Mouse (Mus musculus) intestine, embryonic 15.5 days (tissue): Measurements from ENCODE around the gene Tm4sf5. TPM values are rescaled to one million over a fixed set of nuclear protein-coding genes. Genes with fewer than 3 reads are reported as not detected.
A peak's percentile ranks its signal among the peaks of the same experiment; 100 is the strongest.
"Not testable (repeated sequence)": the region's sequence is repeated elsewhere in the genome, so short reads cannot be mapped to it uniquely, and the experiment has no call there.

Experiments
- ATAC-seq: fragments of 200-750 bp; cut with Nextera tagmentation; 2 replicates; pipeline ENCODE4 v1.8.0; 2017; ENCODE audit warnings: moderate TSS enrichment, moderate library complexity
- H3K27ac ChIP-seq: fragments of 300-500 bp; sonication (generic); 2 replicates; pipeline ENCODE4 v1.5.1; 2015; ENCODE audit warnings: mild to moderate bottlenecking, inconsistent platforms
- H3K27me3 ChIP-seq: fragments of 300-500 bp; sonication (generic); replicated peaks from 2 replicates; pipeline ENCODE4 v1.6.1; 2015; ENCODE audit warnings: inconsistent platforms
- H3K36me3 ChIP-seq: fragments of 300-500 bp; sonication (generic); 2 replicates; pipeline ENCODE4 v1.6.1; 2015; ENCODE audit warnings: inconsistent platforms
- H3K4me1 ChIP-seq: fragments of 300-500 bp; sonication (generic); replicated peaks from 2 replicates; pipeline ENCODE4 v1.6.1; 2015; ENCODE audit warnings: inconsistent platforms
- H3K4me2 ChIP-seq: fragments of 300-500 bp; sonication (generic); replicated peaks from 2 replicates; pipeline ENCODE4 v1.6.1; 2015; ENCODE audit warnings: mild to moderate bottlenecking, inconsistent platforms
- H3K4me3 ChIP-seq: fragments of 300-500 bp; sonication (generic); replicated peaks from 2 replicates; pipeline ENCODE4 v1.5.1; 2015; ENCODE audit warnings: inconsistent platforms
- H3K9ac ChIP-seq: fragments of 300-500 bp; sonication (generic); 2 replicates; pipeline ENCODE4 v1.6.1; 2015; ENCODE audit warnings: inconsistent platforms
- H3K9me3 ChIP-seq: fragments of 300-500 bp; sonication (generic); 2 replicates; pipeline ENCODE4 v1.6.1; 2016; ENCODE audit warnings: inconsistent platforms
- WGBS: fragments of 180-500 bp; shearing (Covaris S2); methylation state at CpG from one replicate; pipeline ENCODE4 v1.1.7; 2015; 5-methylcytosine and 5-hydroxymethylcytosine counted together
- polyA plus RNA-seq: library from polyadenylated mRNA; unstranded; fragments of >200 nt; fragmentation: Nextera tagmentation; extraction: Ambion mirVana; gene quantifications from 2 replicates; pipeline ENCODE4 v1.2.1, GENCODE M21; 2015

Tm4sf5 gene
- polyA plus RNA-seq, 1 experiment from 2014 or later: 179 TPM

DNA sequence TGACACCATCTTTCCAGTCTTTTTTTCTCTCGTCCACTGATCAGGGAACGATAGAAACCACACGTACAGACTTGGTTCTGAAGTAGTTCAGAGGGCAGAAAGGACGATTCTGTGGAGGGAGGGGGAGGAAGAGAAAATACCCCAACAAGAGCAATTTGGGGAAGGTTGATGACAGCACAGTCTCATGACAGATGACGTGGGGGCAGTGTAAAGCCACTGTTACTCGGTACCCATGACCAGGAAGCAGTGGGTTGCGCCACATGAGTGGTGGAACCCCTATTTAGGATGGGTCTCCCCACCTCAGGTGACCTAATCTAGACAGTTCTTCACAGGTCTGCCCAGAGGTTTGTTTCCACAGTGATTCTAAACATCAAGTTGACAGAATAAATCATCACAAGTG, 23.6 kb downstream of the Tm4sf5 start:
- H3K9ac ChIP-seq: no peak overlapping the region
- H3K27me3 ChIP-seq: no peaks in the 10 kb centered on the region
- peaks cover 10% of the 10 kb centered on the region for H3K4me1 ChIP-seq
- no peak overlapping the region for H3K4me3 ChIP-seq
- no peaks in the 10 kb centered on the region for H3K9me3 ChIP-seq
- peaks cover 15% of the 10 kb centered on the region for H3K36me3 ChIP-seq
- 83% methylated on average over 7 of the region's 7 CpGs for WGBS
- no peak for ATAC-seq
- H3K4me2 ChIP-seq: no peak overlapping the region
- H3K27ac ChIP-seq: no peak overlapping the region

DNA sequence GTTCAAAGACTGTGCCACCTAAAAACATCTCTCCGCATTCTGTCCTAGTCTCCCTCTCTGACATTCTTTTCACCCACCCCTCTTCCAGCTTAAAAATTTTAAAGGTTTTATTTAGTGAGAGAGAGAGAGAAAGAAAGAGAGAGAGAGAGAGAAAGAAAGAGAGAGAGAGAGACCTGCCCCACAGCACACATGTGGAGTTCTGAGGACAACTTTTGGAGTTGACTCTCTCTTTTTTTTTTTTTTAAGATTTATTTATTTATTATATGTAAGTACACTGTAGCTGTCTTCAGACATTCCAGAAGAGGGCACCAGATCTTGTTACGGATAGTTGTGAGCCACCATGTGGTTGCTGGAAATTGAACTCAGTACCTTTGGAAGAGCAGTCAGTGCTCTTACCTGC, 26.0 kb downstream of the Tm4sf5 start:
- H3K4me2 ChIP-seq, ATAC-seq, H3K27me3 ChIP-seq, H3K27ac ChIP-seq, H3K9me3 ChIP-seq, H3K4me3 ChIP-seq, H3K4me1 ChIP-seq, H3K9ac ChIP-seq: not testable (repeated sequence)
- H3K36me3 ChIP-seq: peaks cover 15% of the 10 kb centered on the region
- WGBS: 88% methylated on average over 2 of the region's 2 CpGs

DNA sequence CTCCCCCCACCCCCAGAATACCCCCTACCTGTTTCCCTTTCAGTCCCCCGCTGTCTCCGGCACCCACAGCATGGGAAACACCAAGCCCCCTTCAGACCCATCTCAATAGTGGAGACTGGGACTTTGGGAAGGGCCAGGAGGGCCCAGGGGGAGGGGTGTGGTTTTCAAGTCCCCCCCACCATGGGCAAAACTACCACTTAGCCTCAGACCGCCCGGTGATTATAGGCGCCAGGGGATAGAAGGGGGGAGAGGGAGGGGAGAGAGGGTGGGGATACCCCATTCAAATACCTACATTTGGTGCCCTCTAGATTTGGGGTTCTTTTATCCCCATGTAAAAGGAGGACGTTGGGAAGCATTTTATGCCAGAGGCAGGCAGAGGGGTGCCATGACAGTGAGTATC, 27.8 kb downstream of the Tm4sf5 start, which contains the start of gene Gm40193:
Gene Gm40193 (minus strand): TSS at position 101 of the 400 bp plus-strand sequence.
- no peak for ATAC-seq
- no peak within 1 kb of the TSS for H3K4me3 ChIP-seq
- H3K4me1 ChIP-seq: no peaks in the 10 kb centered on the region
- H3K36me3 ChIP-seq: peaks cover 3% of the 10 kb centered on the region
- H3K27ac ChIP-seq: no peak within 1 kb of the TSS
- 87% methylated on average over 6 of the region's 6 CpGs for WGBS
- H3K4me2 ChIP-seq: no peak within 1 kb of the TSS
- H3K27me3 ChIP-seq: no peaks in the 10 kb centered on the region
- H3K9me3 ChIP-seq: no peaks in the 10 kb centered on the region
- H3K9ac ChIP-seq: no peak within 1 kb of the TSS

DNA sequence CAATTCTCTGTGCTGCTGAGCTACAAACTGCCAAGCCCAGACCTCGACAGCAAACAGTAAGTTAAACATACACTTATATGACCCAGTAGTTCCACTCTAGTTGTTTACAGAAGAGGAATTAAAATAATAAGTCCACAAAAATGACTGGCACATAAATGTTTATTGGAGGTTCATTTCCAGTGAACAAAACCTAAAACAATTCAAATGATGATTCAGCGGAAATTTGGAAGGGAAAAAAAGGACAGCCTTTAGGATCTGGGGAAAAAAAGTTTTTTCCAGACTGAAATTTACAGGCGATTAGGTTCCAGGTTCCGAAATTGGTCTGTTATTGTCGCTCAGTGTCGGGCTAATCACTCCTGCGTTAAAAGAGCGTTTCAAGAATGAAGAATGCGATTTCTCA, 34.4 kb downstream of the Tm4sf5 start:
- no peaks in the 10 kb centered on the region for H3K9me3 ChIP-seq
- WGBS: 10% methylated on average over 9 of the region's 9 CpGs
- no peaks in the 10 kb centered on the region for H3K36me3 ChIP-seq
- no peak overlapping the region for H3K27ac ChIP-seq
- H3K4me2 ChIP-seq: peak overlapping the region; percentile 72
- H3K9ac ChIP-seq: peak overlapping the region; percentile 69; the same call in 1 of the 2 replicates
- no peaks in the 10 kb centered on the region for H3K27me3 ChIP-seq
- 0 out of 2 replicates have a peak, but pooled peaks cover 4% of the 10 kb centered on the region for H3K4me1 ChIP-seq
- ATAC-seq: peak; percentile 11; the same call in 1 of the 2 replicates
- peak overlapping the region; percentile 58 for H3K4me3 ChIP-seq

DNA sequence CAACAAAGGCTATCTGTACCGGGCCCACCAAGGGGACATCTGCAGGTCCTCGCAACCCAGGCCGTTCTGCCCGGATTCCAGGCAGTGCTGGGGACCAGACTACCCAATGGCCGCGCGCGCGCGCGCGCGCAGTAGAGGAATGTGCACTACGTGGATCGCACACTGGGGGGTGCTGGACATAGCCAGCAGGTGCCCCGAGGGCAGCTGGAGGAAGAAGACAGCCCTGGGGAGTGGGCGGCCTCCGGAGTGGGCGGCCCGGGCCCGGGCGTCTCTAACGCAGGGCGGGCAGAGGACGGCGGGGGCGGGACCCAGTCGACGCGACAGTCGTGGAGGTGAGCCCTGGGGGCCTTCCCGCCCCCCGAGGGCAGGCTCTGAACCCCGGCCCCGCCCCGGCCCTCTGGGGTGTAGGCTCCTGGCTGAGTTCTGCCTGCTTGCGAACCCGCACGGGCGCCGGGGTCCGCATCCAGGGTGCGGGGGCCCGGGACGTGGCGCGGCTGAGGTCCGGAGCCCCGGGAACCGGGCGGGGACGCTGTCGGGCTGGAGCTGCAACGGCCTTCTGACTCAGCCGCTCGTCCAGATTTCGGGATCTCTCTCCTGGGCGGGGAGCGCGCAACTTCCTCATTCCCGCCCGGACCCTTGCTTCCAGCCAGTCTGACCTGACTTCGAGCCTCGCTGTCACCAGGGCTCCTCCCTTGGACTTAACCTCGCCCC, 35.0 kb downstream of the Tm4sf5 start, which contains the start of gene Pld2:
Gene Pld2 (plus strand): TSS at position 188 of the 711 bp plus-strand sequence.
- ATAC-seq: peak; percentile 99
- H3K27me3 ChIP-seq: no peaks in the 10 kb centered on the region
- peak within 1 kb of the TSS; percentile 69 for H3K9ac ChIP-seq
- H3K4me3 ChIP-seq: peak within 1 kb of the TSS; percentile 58
- WGBS: under 1% methylated on average over 65 of the region's 65 CpGs
- peak within 1 kb of the TSS; percentile 70; the same call in 1 of the 2 replicates for H3K27ac ChIP-seq
- no peaks in the 10 kb centered on the region for H3K36me3 ChIP-seq
- 0 out of 2 replicates have a peak, but pooled peaks cover 4% of the 10 kb centered on the region for H3K4me1 ChIP-seq
- H3K9me3 ChIP-seq: no peaks in the 10 kb centered on the region
- H3K4me2 ChIP-seq: peak within 1 kb of the TSS; percentile 72

DNA sequence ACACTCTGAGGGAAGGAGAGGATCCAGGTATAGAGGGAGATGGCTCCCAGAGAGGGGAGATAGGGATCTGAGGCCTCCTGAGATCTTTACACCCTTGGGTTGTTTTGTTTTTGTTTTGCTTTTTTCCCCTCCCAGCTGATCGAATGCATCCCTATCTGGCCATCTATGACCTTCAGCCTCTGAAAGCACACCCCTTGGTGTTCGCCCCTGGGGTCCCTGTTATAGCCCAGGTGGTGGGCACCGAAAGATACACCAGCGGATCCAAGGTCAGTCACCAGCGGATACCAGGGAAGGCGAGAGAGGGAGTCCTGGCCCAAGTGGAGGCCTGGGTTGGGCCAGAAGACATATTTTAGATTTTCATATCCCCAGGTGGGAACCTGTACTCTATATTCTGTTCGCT, 35.9 kb downstream of the Tm4sf5 start:
- 0 out of 2 replicates have a peak, but pooled peaks cover 4% of the 10 kb centered on the region for H3K4me1 ChIP-seq
- peak overlapping the region; percentile 58 for H3K4me3 ChIP-seq
- 83% methylated on average over 7 of the region's 7 CpGs for WGBS
- H3K4me2 ChIP-seq: peak overlapping the region; percentile 72
- H3K36me3 ChIP-seq: no peaks in the 10 kb centered on the region
- H3K9me3 ChIP-seq: no peaks in the 10 kb centered on the region
- no peaks in the 10 kb centered on the region for H3K27me3 ChIP-seq
- ATAC-seq: no peak
- H3K27ac ChIP-seq: no peak overlapping the region
- peak overlapping the region; percentile 69; the same call in 1 of the 2 replicates for H3K9ac ChIP-seq

DNA sequence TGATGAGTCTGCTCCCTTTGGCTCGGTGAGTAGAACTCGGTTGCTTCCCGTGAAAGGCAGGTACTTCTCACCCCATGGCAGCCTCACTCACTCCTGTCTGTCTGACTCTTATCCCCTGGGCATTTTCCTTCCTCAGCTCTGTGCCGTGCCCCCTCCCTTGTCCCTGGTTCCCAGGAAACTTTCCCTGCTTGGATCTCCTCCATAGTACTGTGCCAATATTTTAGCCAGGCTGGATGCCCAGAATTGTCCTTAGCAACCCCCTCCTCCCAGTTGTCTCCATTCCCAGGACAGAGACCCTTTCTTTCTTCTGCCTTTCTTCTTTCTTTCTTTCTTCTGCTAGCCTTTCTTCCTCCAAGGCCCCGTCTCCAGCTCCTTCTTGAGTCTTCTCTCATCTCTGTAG, 36.4 kb downstream of the Tm4sf5 start:
- H3K4me2 ChIP-seq: peak overlapping the region; percentile 72; the same call in 1 of the 2 replicates
- no peak overlapping the region for H3K27ac ChIP-seq
- H3K4me1 ChIP-seq: 0 out of 2 replicates have a peak, but pooled peaks cover 4% of the 10 kb centered on the region
- WGBS: 76% methylated on average over 5 of the region's 5 CpGs
- H3K36me3 ChIP-seq: no peaks in the 10 kb centered on the region
- no peak for ATAC-seq
- H3K9me3 ChIP-seq: no peaks in the 10 kb centered on the region
- no peak overlapping the region for H3K4me3 ChIP-seq
- no peak overlapping the region for H3K9ac ChIP-seq
- no peaks in the 10 kb centered on the region for H3K27me3 ChIP-seq

DNA sequence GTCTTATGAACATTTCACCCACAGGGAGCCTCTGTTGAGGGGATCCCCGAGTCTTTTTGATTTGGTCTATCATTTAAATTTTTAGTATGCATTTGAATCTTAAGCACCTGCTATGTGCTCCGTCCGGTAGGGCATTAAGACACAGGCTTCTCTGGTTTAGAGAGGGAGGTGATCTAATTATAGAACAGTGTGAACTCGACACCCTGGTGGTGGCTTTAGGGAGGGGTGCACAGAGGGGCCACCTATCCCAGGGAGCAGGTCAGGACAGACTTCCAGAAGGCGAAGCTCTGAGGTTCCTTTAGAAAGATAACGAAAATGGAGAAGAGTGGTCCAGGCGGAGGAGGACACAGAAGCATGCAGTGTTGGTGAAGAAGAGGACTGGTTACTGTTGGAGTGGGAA, 39.5 kb downstream of the Tm4sf5 start:
- H3K9ac ChIP-seq: no peak overlapping the region
- H3K4me1 ChIP-seq: 0 out of 2 replicates have a peak, but pooled peaks cover 4% of the 10 kb centered on the region
- no peak for ATAC-seq
- H3K27ac ChIP-seq: no peak overlapping the region
- H3K27me3 ChIP-seq: no peaks in the 10 kb centered on the region
- no peak overlapping the region for H3K4me2 ChIP-seq
- WGBS: 64% methylated on average over 7 of the region's 7 CpGs
- H3K4me3 ChIP-seq: no peak overlapping the region
- no peaks in the 10 kb centered on the region for H3K9me3 ChIP-seq
- no peaks in the 10 kb centered on the region for H3K36me3 ChIP-seq

DNA sequence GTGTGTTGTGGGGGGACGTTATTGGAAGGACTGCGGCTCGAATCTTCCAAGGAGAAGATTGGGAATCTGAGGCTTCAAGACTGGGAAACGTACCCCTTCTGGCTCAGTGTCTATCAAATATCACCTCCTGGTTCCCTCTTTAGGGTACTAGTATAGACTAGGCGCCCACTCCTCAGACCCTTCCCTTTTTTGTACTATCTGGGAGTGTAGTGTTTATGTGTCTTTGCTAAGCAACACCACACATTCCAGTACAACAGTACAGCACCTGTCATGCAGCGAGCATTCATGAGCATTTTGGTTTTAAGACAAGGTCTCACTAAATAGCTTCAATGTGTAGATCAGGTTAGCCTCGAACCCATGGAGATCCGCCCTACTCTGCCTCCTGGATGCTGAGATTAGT, 46.5 kb downstream of the Tm4sf5 start:
- H3K9me3 ChIP-seq: no peaks in the 10 kb centered on the region
- ATAC-seq: no peak
- WGBS: 89% methylated on average over 8 of the region's 8 CpGs

DNA sequence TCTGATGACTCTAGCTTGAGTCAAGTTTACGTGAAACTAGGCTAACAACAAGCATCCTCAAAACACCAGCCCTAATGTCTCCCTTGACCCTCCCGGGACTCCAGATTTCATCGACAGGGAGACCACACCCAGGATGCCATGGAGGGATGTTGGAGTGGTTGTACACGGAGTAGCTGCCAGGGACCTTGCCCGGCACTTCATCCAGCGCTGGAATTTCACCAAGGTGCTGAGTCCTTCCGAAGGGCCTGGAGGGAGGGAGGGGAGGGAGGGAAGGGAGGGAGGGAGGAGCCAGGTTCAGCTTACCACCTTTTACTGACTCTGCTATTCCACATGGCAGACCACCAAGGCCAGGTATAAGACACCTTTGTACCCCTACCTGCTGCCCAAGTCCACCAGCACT, 48.9 kb downstream of the Tm4sf5 start:
- no peak overlapping the region for H3K4me2 ChIP-seq
- no peak overlapping the region for H3K9ac ChIP-seq
- no peak for ATAC-seq
- 0 out of 2 replicates have a peak, but pooled peaks cover 7% of the 10 kb centered on the region for H3K36me3 ChIP-seq
- no peak overlapping the region for H3K27ac ChIP-seq
- no peak overlapping the region for H3K4me3 ChIP-seq
- WGBS: 27% methylated on average over 7 of the region's 7 CpGs
- H3K9me3 ChIP-seq: no peaks in the 10 kb centered on the region
- no peaks in the 10 kb centered on the region for H3K27me3 ChIP-seq
- H3K4me1 ChIP-seq: no peaks in the 10 kb centered on the region

More for the DNA sequence above, 46.5 kb downstream of the Tm4sf5 start:
- Histone ChIP-seq H3K27me3 (no peaks in the 10 kb centered on the region), H3K27ac (no peak overlapping the region), H3K4me3 (no peak overlapping the region), H3K4me1 (no peaks in the 10 kb centered on the region), H3K9ac (no peak overlapping the region), H3K36me3 (0 out of 2 replicates have a peak, but pooled peaks cover 4% of the 10 kb centered on the region), H3K4me2 (no peak overlapping the region)

DNA sequence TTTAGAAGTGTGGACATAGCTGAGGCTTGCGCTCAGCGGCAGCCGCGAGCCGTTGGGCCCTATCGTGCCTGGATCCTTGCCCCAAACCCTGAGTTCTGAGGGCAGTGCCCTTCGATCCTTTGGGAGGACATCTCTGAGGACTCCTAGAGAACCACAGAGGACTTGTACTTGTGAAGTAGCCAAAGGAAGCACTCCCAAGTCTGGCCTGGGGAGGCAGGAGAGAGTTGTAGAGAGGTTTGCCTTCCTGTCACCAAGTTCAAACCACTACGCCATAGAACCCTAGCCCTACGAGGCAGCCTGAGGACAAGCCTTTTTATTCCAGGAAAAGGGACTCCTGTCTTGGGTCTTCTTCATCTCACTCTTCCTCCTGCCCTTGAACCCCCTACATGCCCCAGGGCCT, 52.5 kb downstream of the Tm4sf5 start:
- Histone ChIP-seq H3K4me1 (peaks cover 7% of the 10 kb centered on the region), H3K4me3 (no peak overlapping the region), H3K4me2 (no peak overlapping the region), H3K9ac (no peak overlapping the region), H3K9me3 (no peaks in the 10 kb centered on the region), H3K27ac (no peak overlapping the region), H3K36me3 (0 out of 2 replicates have a peak, but pooled peaks cover 7% of the 10 kb centered on the region), H3K27me3 (no peaks in the 10 kb centered on the region)
- WGBS: 91% methylated on average over 9 of the region's 9 CpGs
- no peak for ATAC-seq
